Mouse (Mus musculus) thymus, adult 18-20 months (tissue): ENCODE results near the gene Pou4f2.

Source experiments
- DNase-seq, 2 experiments: peaks; one replicate each; pipeline ENCODE4 v3.0.0; 2022; ENCODE audit warnings: mixed read lengths in 2 of 2

The Pou4f2 gene

GRCm38 (mm10) chr8:78390756-78391155 lies 45.7 kb downstream of the Pou4f2 start:
- DNase-seq, result no peak
